Mouse (Mus musculus): ENCODE data around the gene Kcnq1. TPM values are rescaled to one million over a fixed set of nuclear protein-coding genes. Genes with fewer than 3 reads are reported as not detected.

The Kcnq1 gene
- polyA plus RNA-seq, 1 experiment from 2014 or later: 2.1 TPM

DNA sequence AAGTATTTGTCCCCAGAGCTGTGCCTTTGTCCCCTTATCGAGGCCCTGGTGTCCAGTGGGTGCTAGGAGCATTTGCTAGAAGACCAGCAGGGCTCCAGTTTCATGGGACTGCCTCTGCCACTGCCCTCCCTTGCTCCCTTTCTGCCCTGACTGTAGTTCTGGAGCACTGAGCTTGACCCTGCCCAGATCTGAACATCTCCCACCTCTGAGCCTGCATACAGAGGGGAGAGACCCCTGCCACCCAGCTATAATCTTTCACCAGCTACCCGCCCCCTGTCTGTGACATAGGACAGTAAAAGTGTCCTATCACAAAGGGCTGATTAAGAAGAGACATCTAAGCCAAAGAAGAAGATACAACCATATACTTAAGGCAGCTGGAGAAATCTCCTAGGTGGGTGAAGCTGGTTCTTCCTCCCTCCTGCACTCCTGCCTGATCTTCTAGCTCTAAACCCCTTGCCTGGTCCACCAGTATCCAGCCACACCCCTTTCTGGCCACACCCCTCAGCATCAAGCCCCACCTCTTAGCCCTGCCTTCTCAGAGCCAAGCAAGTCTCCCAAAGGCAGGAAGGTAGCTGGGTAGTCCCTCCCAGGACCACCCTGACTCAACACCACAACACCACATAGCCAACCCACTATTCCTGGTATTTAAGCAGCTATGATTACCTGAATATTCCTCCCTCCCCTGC, 322.8 kb downstream of the Kcnq1 start:
- Histone ChIP-seq H3K27ac (ENCODE audit: low read depth, low read length) (peak overlapping the region; percentile 18; the same call in 1 of the 2 replicates), H3K4me2 (ENCODE audit: low read length) (no peak overlapping the region), H3K4me1 (ENCODE audit: control insufficient read depth, insufficient read depth, low read length) (peaks cover 11% of the 10 kb centered on the region), H3K9me3 (replicated peaks; ENCODE audit: control insufficient read depth, low read length) (no peaks in the 10 kb centered on the region), H3K36me3 (ENCODE audit: control insufficient read depth, insufficient read depth, low read length) (no peaks in the 10 kb centered on the region), H3K27me3 (replicated peaks; ENCODE audit: control insufficient read depth, insufficient read depth, low read length) (peaks cover 28% of the 10 kb centered on the region; the same call in 1 of the 2 replicates), H3K4me3 (ENCODE audit: low read depth, low read length) (no peak overlapping the region), H3K9ac (ENCODE audit: low read length) (no peak overlapping the region)
- ATAC-seq (peak; percentile 28), DNase-seq (ENCODE audit: low spot score) (no peak)
- WGBS: 25% methylated on average over 2 of the region's 2 CpGs

DNA sequence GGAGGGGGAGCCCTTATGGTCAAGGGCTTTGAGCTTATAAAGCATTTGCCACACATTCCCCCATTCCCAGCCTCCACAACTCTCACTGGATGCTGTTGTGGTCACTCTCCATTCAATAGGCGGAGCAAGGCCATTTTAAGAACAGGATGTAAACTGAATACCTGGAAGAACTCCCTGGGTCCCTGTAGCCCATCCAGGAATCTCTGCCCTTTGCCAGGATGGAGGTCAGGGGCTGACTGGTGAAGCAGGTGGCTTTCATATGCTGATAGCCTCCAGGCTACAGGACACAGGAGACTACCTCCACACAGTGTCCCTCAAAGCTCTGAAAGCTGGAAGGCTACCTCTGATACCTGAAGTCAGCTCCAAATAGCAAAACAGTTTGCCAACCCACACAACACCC, 326.5 kb downstream of the Kcnq1 start:
- ATAC-seq: no peak
- WGBS: 87% methylated on average over 1 of the region's 1 CpGs
- Histone ChIP-seq H3K4me1 (ENCODE audit: control insufficient read depth, insufficient read depth, low read length) (peaks cover 14% of the 10 kb centered on the region), H3K4me2 (ENCODE audit: low read length) (no peak overlapping the region), H3K9ac (ENCODE audit: low read length) (no peak overlapping the region), H3K27ac (ENCODE audit: low read depth, low read length) (no peak overlapping the region), H3K36me3 (ENCODE audit: control insufficient read depth, insufficient read depth, low read length) (no peaks in the 10 kb centered on the region), H3K4me3 (ENCODE audit: low read depth, low read length) (no peak overlapping the region), H3K9me3 (replicated peaks; ENCODE audit: control insufficient read depth, low read length) (no peaks in the 10 kb centered on the region), H3K27me3 (replicated peaks; ENCODE audit: control insufficient read depth, insufficient read depth, low read length) (peaks cover 24% of the 10 kb centered on the region; the same call in 1 of the 2 replicates)
- no peak for DNase-seq (ENCODE audit: low spot score)

DNA sequence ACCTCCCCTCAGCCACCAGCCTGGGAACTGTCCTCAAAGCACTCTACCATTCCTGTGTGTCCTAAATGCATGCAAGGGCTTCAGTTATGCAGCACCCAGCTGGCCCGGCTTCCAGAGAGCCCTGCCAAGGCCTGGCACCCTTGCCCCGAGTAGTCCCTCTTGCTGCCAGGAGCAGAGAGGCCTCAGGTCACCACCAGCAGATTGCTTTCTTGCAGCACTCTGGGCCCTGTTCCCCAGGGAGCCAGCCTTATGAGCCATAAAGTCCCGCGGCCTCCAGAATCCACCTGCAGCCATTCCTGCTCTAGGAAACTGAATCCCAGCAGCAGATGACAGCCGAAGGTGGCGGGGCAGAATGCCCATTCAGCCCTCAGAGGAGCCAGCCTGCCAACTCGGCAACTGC, 327.2 kb downstream of the Kcnq1 start:
- Histone ChIP-seq H3K27ac (ENCODE audit: low read depth, low read length) (no peak overlapping the region), H3K36me3 (ENCODE audit: control insufficient read depth, insufficient read depth, low read length) (no peaks in the 10 kb centered on the region), H3K4me1 (ENCODE audit: control insufficient read depth, insufficient read depth, low read length) (peaks cover 13% of the 10 kb centered on the region), H3K27me3 (replicated peaks; ENCODE audit: control insufficient read depth, insufficient read depth, low read length) (peaks cover 24% of the 10 kb centered on the region; the same call in 1 of the 2 replicates), H3K9ac (ENCODE audit: low read length) (no peak overlapping the region), H3K4me2 (ENCODE audit: low read length) (no peak overlapping the region), H3K9me3 (replicated peaks; ENCODE audit: control insufficient read depth, low read length) (no peaks in the 10 kb centered on the region), H3K4me3 (ENCODE audit: low read depth, low read length) (no peak overlapping the region)
- DNase-seq (ENCODE audit: low spot score) (no peak), ATAC-seq (no peak)
- 75% methylated on average over 7 of the region's 7 CpGs for WGBS

DNA sequence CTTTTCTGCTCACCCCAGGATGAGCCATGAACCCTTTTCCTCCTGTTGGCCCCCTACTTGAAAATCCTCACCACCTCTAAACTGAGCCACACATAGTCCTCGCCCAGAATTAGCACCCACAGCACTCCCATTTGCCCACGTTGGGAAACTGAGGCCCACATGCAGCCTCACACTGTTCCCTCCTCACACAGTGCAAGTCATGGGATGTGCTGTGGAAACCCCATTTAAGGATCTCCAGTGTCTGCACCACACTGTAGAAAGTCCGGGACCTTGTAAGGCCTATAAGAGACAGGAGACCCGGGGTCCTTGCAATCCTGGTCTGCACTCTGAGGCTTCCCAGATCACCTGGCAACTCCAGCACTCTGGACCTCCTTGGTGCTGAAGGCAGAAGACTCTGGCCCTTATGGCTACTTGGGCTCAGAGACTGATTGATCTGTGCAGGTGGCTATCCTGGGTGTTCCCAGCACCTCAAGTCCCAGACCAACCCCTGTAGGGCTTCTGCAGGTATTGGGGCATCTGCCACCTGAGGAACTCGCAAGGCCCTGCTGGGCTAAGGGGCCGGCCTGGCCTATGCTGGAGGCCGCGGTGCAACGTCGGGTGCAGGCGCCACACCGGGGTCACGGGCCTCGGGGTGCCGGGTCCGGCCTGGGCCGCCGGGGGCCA, 331.2 kb downstream of the Kcnq1 start:
- Histone ChIP-seq H3K9me3 (replicated peaks; ENCODE audit: control insufficient read depth, low read length) (no peaks in the 10 kb centered on the region), H3K27ac (ENCODE audit: low read depth, low read length) (peak overlapping the region; percentile 48; the same call in 1 of the 2 replicates), H3K4me2 (ENCODE audit: low read length) (peak overlapping the region; percentile 80), H3K36me3 (ENCODE audit: control insufficient read depth, insufficient read depth, low read length) (no peaks in the 10 kb centered on the region), H3K4me3 (ENCODE audit: low read depth, low read length) (peak overlapping the region; percentile 38), H3K9ac (ENCODE audit: low read length) (peak overlapping the region; percentile 69), H3K27me3 (replicated peaks; ENCODE audit: control insufficient read depth, insufficient read depth, low read length) (peaks cover 26% of the 10 kb centered on the region), H3K4me1 (ENCODE audit: control insufficient read depth, insufficient read depth, low read length) (peaks cover 9% of the 10 kb centered on the region)
- peak; percentile 49 for ATAC-seq
- WGBS: 17% methylated on average over 18 of the region's 18 CpGs
- DNase-seq (ENCODE audit: low spot score): peak; percentile 9

DNA sequence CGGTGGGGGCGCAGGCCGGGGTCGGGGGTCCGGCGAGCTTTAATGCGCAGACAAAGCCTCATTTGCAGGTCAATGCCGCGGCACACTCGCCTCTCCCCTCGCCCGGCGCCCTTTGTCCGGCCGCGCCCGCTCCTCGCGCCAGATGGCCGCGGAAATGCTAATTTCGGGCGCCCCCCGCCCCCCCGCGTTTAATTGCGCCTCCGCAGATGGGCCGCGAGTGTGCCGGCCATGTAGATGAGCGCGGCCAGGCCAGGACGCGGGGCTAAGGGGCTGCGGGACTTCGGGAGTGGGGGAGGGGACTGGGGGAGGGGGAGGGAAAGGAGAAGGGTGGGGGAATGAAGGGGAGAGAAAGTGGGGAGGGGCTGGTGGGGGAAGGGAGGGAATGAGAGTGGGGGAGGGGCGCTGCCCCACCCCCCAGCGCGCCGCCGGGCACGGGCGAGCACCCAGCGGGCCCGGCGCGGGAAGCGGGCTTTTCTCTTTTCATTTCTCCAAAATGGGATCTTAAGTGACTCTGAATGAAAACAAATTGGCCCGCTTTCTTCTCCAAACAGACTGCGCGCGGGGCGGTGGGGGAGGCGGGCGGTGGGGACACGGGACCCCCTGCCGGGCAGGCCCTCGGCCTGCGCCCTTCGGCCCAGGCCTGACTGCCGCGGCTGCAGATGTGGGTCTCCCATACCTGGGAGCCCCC, 331.9 kb downstream of the Kcnq1 start:
- H3K27ac ChIP-seq (ENCODE audit: low read depth, low read length): peak overlapping the region; percentile 48; the same call in 1 of the 2 replicates
- WGBS: under 1% methylated on average over 57 of the region's 63 CpGs
- H3K36me3 ChIP-seq (ENCODE audit: control insufficient read depth, insufficient read depth, low read length): no peaks in the 10 kb centered on the region
- H3K4me2 ChIP-seq (ENCODE audit: low read length): peak overlapping the region; percentile 80
- DNase-seq (ENCODE audit: low spot score) (peak; percentile 71), ATAC-seq (peak; percentile 66)
- H3K27me3 ChIP-seq (replicated peaks; ENCODE audit: control insufficient read depth, insufficient read depth, low read length): peaks cover 29% of the 10 kb centered on the region
- no peaks in the 10 kb centered on the region for H3K9me3 ChIP-seq (replicated peaks; ENCODE audit: control insufficient read depth, low read length)
- peak overlapping the region; percentile 38 for H3K4me3 ChIP-seq (ENCODE audit: low read depth, low read length)
- peak overlapping the region; percentile 69 for H3K9ac ChIP-seq (ENCODE audit: low read length)
- H3K4me1 ChIP-seq (ENCODE audit: control insufficient read depth, insufficient read depth, low read length): peaks cover 9% of the 10 kb centered on the region

DNA sequence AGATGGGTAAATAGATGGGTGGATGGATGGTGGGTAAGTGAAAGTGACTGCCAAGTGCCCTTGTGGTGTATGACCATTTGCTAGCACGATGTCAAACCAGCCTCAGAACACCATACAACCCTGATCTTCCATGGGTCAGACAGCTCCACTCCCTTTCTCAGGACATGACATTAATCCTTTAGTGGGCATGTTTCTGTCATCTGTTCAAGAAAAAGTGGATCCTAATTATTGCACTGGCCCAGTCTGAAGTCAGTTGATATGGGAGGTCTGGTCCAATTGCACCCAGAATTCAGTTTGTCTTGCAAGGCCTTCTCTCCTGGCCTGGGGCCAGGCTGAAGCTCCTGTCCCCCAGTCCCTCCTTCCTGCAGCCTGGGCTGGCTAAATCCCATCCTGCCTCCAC, 332.8 kb downstream of the Kcnq1 start:
- no peak overlapping the region for H3K9ac ChIP-seq (ENCODE audit: low read length)
- H3K27ac ChIP-seq (ENCODE audit: low read depth, low read length): no peak overlapping the region
- H3K4me3 ChIP-seq (ENCODE audit: low read depth, low read length): no peak overlapping the region
- 63% methylated on average over 1 of the region's 1 CpGs for WGBS
- H3K4me1 ChIP-seq (ENCODE audit: control insufficient read depth, insufficient read depth, low read length): peaks cover 9% of the 10 kb centered on the region
- no peaks in the 10 kb centered on the region for H3K36me3 ChIP-seq (ENCODE audit: control insufficient read depth, insufficient read depth, low read length)
- no peaks in the 10 kb centered on the region for H3K9me3 ChIP-seq (replicated peaks; ENCODE audit: control insufficient read depth, low read length)
- ATAC-seq (no peak), DNase-seq (ENCODE audit: low spot score) (no peak)
- peaks cover 29% of the 10 kb centered on the region for H3K27me3 ChIP-seq (replicated peaks; ENCODE audit: control insufficient read depth, insufficient read depth, low read length)
- H3K4me2 ChIP-seq (ENCODE audit: low read length): peak overlapping the region; percentile 80

DNA sequence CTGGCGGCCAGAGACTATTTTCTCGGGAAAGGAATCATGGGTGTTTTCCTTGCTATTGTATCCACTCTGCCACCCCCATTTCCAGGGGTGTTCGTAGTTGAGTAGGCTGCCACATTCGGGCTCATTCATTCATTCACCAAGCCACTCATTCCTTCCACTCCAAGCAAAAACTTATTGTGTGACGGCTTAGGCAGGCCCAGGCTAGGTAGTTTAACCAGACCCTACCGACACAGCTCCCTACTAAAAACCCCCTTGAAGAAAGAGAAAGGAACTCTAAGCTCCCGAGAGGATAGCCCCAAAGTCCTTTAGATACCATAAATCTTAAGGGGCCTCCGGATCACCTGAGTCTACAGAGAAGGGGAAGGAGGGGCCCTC, 338.4 kb downstream of the Kcnq1 start:
- ATAC-seq: no peak
- WGBS: 13% methylated on average over 8 of the region's 8 CpGs
- no peaks in the 10 kb centered on the region for H3K9me3 ChIP-seq (replicated peaks; ENCODE audit: control insufficient read depth, low read length)
- no peaks in the 10 kb centered on the region for H3K36me3 ChIP-seq (ENCODE audit: control insufficient read depth, insufficient read depth, low read length)
- peak overlapping the region; percentile 56 for H3K4me2 ChIP-seq (ENCODE audit: low read length)
- H3K27me3 ChIP-seq (replicated peaks; ENCODE audit: control insufficient read depth, insufficient read depth, low read length): peaks cover 31% of the 10 kb centered on the region
- peak overlapping the region; percentile 76 for H3K27ac ChIP-seq (ENCODE audit: low read depth, low read length)
- no peak overlapping the region for H3K9ac ChIP-seq (ENCODE audit: low read length)
- no peak overlapping the region for H3K4me3 ChIP-seq (ENCODE audit: low read depth, low read length)
- no peak for DNase-seq (ENCODE audit: low spot score)
- H3K4me1 ChIP-seq (ENCODE audit: control insufficient read depth, insufficient read depth, low read length): peaks cover 8% of the 10 kb centered on the region; the same call in 1 of the 2 replicates

DNA sequence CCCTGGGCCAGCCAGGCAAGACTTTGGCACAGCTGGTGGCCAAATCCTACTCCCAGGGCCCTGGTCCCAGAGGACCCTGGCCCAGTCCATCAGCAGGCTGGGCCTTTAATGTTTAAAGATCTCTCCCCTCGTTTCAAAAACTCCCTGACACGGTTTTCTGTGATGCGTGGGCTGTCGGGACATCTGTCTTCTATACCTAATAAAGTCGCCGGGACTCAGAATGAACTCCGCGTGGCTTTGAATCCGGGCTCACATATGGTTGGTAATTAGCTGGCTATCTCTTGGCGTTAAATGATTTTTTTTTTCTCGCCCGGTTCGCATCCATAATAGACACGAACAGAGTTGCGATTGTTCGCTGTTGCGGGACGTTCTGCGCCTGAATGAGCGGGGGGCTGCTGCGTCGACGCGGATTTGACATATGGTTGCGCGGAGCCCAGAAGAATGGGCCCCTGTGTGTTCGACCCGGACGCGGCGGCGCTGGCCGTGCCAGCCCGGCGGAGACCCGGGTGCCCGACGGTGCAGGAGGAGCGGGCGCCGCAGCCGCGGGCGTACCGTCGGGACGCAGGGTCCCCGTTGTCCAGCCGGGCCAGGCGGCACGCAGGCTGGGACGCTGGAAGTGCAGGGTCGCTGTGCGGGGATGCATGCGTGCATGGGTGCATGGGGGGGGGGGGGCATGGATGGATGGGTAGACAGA, 338.9 kb downstream of the Kcnq1 start:
- ATAC-seq: peak; percentile 82
- Histone ChIP-seq H3K9me3 (replicated peaks; ENCODE audit: control insufficient read depth, low read length) (no peaks in the 10 kb centered on the region), H3K4me2 (ENCODE audit: low read length) (peak overlapping the region; percentile 56), H3K36me3 (ENCODE audit: control insufficient read depth, insufficient read depth, low read length) (no peaks in the 10 kb centered on the region), H3K4me3 (ENCODE audit: low read depth, low read length) (peak overlapping the region; percentile 28), H3K27me3 (replicated peaks; ENCODE audit: control insufficient read depth, insufficient read depth, low read length) (peaks cover 30% of the 10 kb centered on the region), H3K4me1 (ENCODE audit: control insufficient read depth, insufficient read depth, low read length) (peaks cover 8% of the 10 kb centered on the region; the same call in 1 of the 2 replicates), H3K27ac (ENCODE audit: low read depth, low read length) (peak overlapping the region; percentile 76), H3K9ac (ENCODE audit: low read length) (peak overlapping the region; percentile 62)
- under 1% methylated on average over 55 of the region's 55 CpGs for WGBS
- DNase-seq (ENCODE audit: low spot score): peak; percentile 77

Data from forebrain, embryonic 14.5 days (tissue).